Mouse (Mus musculus) forebrain, embryonic 14.5 days (tissue): Measurements from ENCODE around the gene Clock. TPM values are rescaled to one million over a fixed set of nuclear protein-coding genes. Genes with fewer than 3 reads are reported as not detected.

ENCODE experiments used
- ATAC-seq: fragments of 200-750 bp; cut with Nextera tagmentation; 2 replicates; pipeline ENCODE4 v1.8.0; 2017; ENCODE audit warnings: mild to moderate bottlenecking, moderate library complexity
- DNase-seq: peaks from one replicate; pipeline ENCODE4 v3.0.0-alpha.2; 2015; ENCODE audit warnings: low spot score
- H3K27ac ChIP-seq: fragments of 300-500 bp; sonication (generic); 2 replicates; pipeline ENCODE4 v1.5.1; 2014; ENCODE audit warnings: low read depth, mild to moderate bottlenecking, control low read depth, low read length, moderate library complexity
- H3K27me3 ChIP-seq: fragments of 300-500 bp; sonication (generic); replicated peaks from 2 replicates; pipeline ENCODE4 v1.6.1; 2014; ENCODE audit warnings: low read length, control low read depth, mixed read lengths; ENCODE audit not compliant: control insufficient read depth, insufficient read depth
- H3K36me3 ChIP-seq: fragments of 300-500 bp; sonication (generic); 2 replicates; pipeline ENCODE4 v1.6.1; 2014; ENCODE audit warnings: low read length, control low read depth; ENCODE audit not compliant: control insufficient read depth, insufficient read depth
- H3K4me1 ChIP-seq: fragments of 300-500 bp; sonication (generic); 2 replicates; pipeline ENCODE4 v1.6.1; 2014; ENCODE audit warnings: antibody characterized with exemption, low read length, control low read depth; ENCODE audit not compliant: control insufficient read depth, insufficient read depth
- H3K4me2 ChIP-seq: fragments of 300-500 bp; sonication (generic); 2 replicates; pipeline ENCODE4 v1.6.1; 2014; ENCODE audit warnings: mild to moderate bottlenecking, control low read depth, low read length
- H3K4me3 ChIP-seq: fragments of 300-500 bp; sonication (generic); 2 replicates; pipeline ENCODE4 v1.5.1; 2014; ENCODE audit warnings: low read depth, low read length, control low read depth
- H3K9ac ChIP-seq: fragments of 300-500 bp; sonication (generic); 2 replicates; pipeline ENCODE4 v1.6.1; 2014; ENCODE audit warnings: mild to moderate bottlenecking, low read length, control low read depth, moderate library complexity
- H3K9me3 ChIP-seq: fragments of 300-500 bp; sonication (generic); replicated peaks from 2 replicates; pipeline ENCODE4 v1.6.1; 2016; ENCODE audit warnings: low read length, control low read depth, mixed read lengths; ENCODE audit not compliant: control insufficient read depth
- WGBS: fragments of 180-500 bp; shearing (Covaris S2); extraction: QIAGEN DNeasy Blood & Tissue Kit; methylation state at CpG from one replicate; pipeline ENCODE4 v1.1.7; 2014; 5-methylcytosine and 5-hydroxymethylcytosine counted together
- polyA plus RNA-seq: library from polyadenylated mRNA; unstranded; fragments of >200 nt; fragmentation: Nextera tagmentation; extraction: Ambion mirVana; gene quantifications from 2 replicates; pipeline ENCODE4 v1.2.1, GENCODE M21; 2014

Gene Clock
- polyA plus RNA-seq, 1 experiment from 2014 or later = 8.2 TPM

GRCm38 (mm10) chr5:76194377-76194945 lies 110.1 kb downstream of the Clock start:
- 90% methylated on average over 6 of the region's 6 CpGs for WGBS
- H3K27ac ChIP-seq = no peak overlapping the region
- H3K9ac ChIP-seq = no peak overlapping the region
- H3K4me1 ChIP-seq = no peaks in the 10 kb centered on the region
- ATAC-seq = no peak
- H3K36me3 ChIP-seq = peaks cover 23% of the 10 kb centered on the region
- no peak overlapping the region for H3K4me2 ChIP-seq
- H3K9me3 ChIP-seq = no peaks in the 10 kb centered on the region
- no peak for DNase-seq
- H3K27me3 ChIP-seq = no peaks in the 10 kb centered on the region
- no peak overlapping the region for H3K4me3 ChIP-seq

GRCm38 (mm10) chr5:76193075-76193474 lies 111.5 kb downstream of the Clock start:
- Histone ChIP-seq H3K27me3 (no peaks in the 10 kb centered on the region), H3K9ac (no peak overlapping the region), H3K4me1 (no peaks in the 10 kb centered on the region; the same call in 1 of the 2 replicates), H3K9me3 (no peaks in the 10 kb centered on the region), H3K4me3 (no peak overlapping the region), H3K4me2 (no peak overlapping the region), H3K27ac (no peak overlapping the region), H3K36me3 (peaks cover 20% of the 10 kb centered on the region; the same call in 1 of the 2 replicates)
- DNase-seq = no peak
- ATAC-seq = no peak

GRCm38 (mm10) chr5:76190609-76191008 lies 114.0 kb downstream of the Clock start:
- no peak overlapping the region for H3K9ac ChIP-seq
- no peak overlapping the region for H3K27ac ChIP-seq
- WGBS = 91% methylated on average over 4 of the region's 4 CpGs
- H3K27me3 ChIP-seq = no peaks in the 10 kb centered on the region
- H3K4me2 ChIP-seq = no peak overlapping the region
- H3K9me3 ChIP-seq = no peaks in the 10 kb centered on the region
- H3K4me1 ChIP-seq = peaks cover 6% of the 10 kb centered on the region
- DNase-seq (no peak), ATAC-seq (no peak)
- H3K36me3 ChIP-seq = peaks cover 16% of the 10 kb centered on the region
- H3K4me3 ChIP-seq = no peak overlapping the region

GRCm38 (mm10) chr5:76187885-76188284 lies 116.7 kb downstream of the Clock start:
- Histone ChIP-seq H3K4me1 (peaks cover 18% of the 10 kb centered on the region), H3K4me3 (no peak overlapping the region), H3K9ac (no peak overlapping the region), H3K4me2 (no peak overlapping the region), H3K36me3 (peaks cover 10% of the 10 kb centered on the region; the same call in 1 of the 2 replicates), H3K9me3 (no peaks in the 10 kb centered on the region), H3K27ac (no peak overlapping the region), H3K27me3 (no peaks in the 10 kb centered on the region)
- 85% methylated on average over 5 of the region's 5 CpGs for WGBS
- no peak for ATAC-seq
- no peak for DNase-seq

- Histone ChIP-seq H3K9ac (peak overlapping the region; percentile 93), H3K27me3 (no peaks in the 10 kb centered on the region), H3K4me3 (peak overlapping the region; percentile 94), H3K36me3 (no peaks in the 10 kb centered on the region; the same call in 1 of the 2 replicates), H3K27ac (peak overlapping the region; percentile 94), H3K4me1 (peaks cover 18% of the 10 kb centered on the region), H3K4me2 (peak overlapping the region; percentile 78), H3K9me3 (no peaks in the 10 kb centered on the region)
- peak; percentile 92 for ATAC-seq
- WGBS = 4% methylated on average over 35 of the region's 38 CpGs
- peak; percentile 78 for DNase-seq
Observed at GRCm38 (mm10) chr5:76184286-76185080, 120.1 kb downstream of the Clock start.

GRCm38 (mm10) chr5:76183750-76184261 lies 120.8 kb downstream of the Clock start, which contains the start of gene Tmem165:
TSS of gene Tmem165 (plus strand) at chr5:76183880.
- no peaks in the 10 kb centered on the region; the same call in 1 of the 2 replicates for H3K36me3 ChIP-seq
- under 1% methylated on average over 49 of the region's 62 CpGs for WGBS
- peaks cover 18% of the 10 kb centered on the region for H3K4me1 ChIP-seq
- peak within 1 kb of the TSS; percentile 94 for H3K27ac ChIP-seq
- H3K9me3 ChIP-seq = no peaks in the 10 kb centered on the region
- peak within 1 kb of the TSS; percentile 78 for H3K4me2 ChIP-seq
- peak within 1 kb of the TSS; percentile 94 for H3K4me3 ChIP-seq
- peak within 1 kb of the TSS; percentile 93 for H3K9ac ChIP-seq
- peak; percentile 95 for DNase-seq
- H3K27me3 ChIP-seq = no peaks in the 10 kb centered on the region
- ATAC-seq = peak; percentile 97

- H3K27me3 ChIP-seq = no peaks in the 10 kb centered on the region
- H3K4me3 ChIP-seq = peak overlapping the region; percentile 94
- peak overlapping the region; percentile 93 for H3K9ac ChIP-seq
- DNase-seq (peak; percentile 3), ATAC-seq (no peak)
- H3K4me2 ChIP-seq = peak overlapping the region; percentile 78
- H3K27ac ChIP-seq = peak overlapping the region; percentile 94
- no peaks in the 10 kb centered on the region; the same call in 1 of the 2 replicates for H3K36me3 ChIP-seq
- 39% methylated on average over 17 of the region's 17 CpGs for WGBS
- peaks cover 18% of the 10 kb centered on the region for H3K4me1 ChIP-seq
- no peaks in the 10 kb centered on the region for H3K9me3 ChIP-seq
Observed at GRCm38 (mm10) chr5:76183043-76183749, 121.4 kb downstream of the Clock start.

GRCm38 (mm10) chr5:76182326-76182725 lies 122.3 kb downstream of the Clock start:
- no peak overlapping the region for H3K4me3 ChIP-seq
- H3K4me2 ChIP-seq = no peak overlapping the region
- no peaks in the 10 kb centered on the region for H3K9me3 ChIP-seq
- no peak overlapping the region for H3K9ac ChIP-seq
- DNase-seq = peak; percentile 3
- ATAC-seq = no peak
- WGBS = 55% methylated on average over 3 of the region's 3 CpGs
- peaks cover 14% of the 10 kb centered on the region for H3K4me1 ChIP-seq
- H3K27ac ChIP-seq = no peak overlapping the region
- H3K36me3 ChIP-seq = no peaks in the 10 kb centered on the region; the same call in 1 of the 2 replicates
- H3K27me3 ChIP-seq = no peaks in the 10 kb centered on the region
